Mouse (Mus musculus): ENCODE data around the gene Wfikkn1.

Wfikkn1 gene

GRCm38 (mm10) chr17:25880196-25880910 is at the start of gene Wfikkn1:
TSS of gene Wfikkn1 (minus strand) at chr17:25880858.
- DNase-seq (ENCODE audit: low spot score), result no peak

GRCm38 (mm10) chr17:25925348-25925747 is 44.7 kb upstream of the Wfikkn1 start:
- no peak for DNase-seq (ENCODE audit: low spot score)

GRCm38 (mm10) chr17:25922120-25922519 is 41.5 kb upstream of the Wfikkn1 start:
- DNase-seq (ENCODE audit: low spot score), result no peak

- DNase-seq (ENCODE audit: low spot score), result peak; percentile 100
These were observed 39.4 kb upstream of the Wfikkn1 start for GRCm38 (mm10) chr17:25919786-25920642.

- no peak for DNase-seq (ENCODE audit: low spot score)
These were observed 38.6 kb upstream of the Wfikkn1 start, which contains the start of gene Rab40c for GRCm38 (mm10) chr17:25919144-25919785. TSS of gene Rab40c (minus strand) at chr17:25919727.

GRCm38 (mm10) chr17:25918037-25918750 is 37.5 kb upstream of the Wfikkn1 start:
- DNase-seq (ENCODE audit: low spot score), result no peak

- DNase-seq (ENCODE audit: low spot score), result no peak
These were observed 36.4 kb upstream of the Wfikkn1 start for GRCm38 (mm10) chr17:25916931-25917647.

GRCm38 (mm10) chr17:25914295-25914694 is 33.6 kb upstream of the Wfikkn1 start:
- DNase-seq (ENCODE audit: low spot score), result no peak

- no peak for DNase-seq (ENCODE audit: low spot score)
These were observed 33.2 kb upstream of the Wfikkn1 start for GRCm38 (mm10) chr17:25913877-25914275.

- DNase-seq (ENCODE audit: low spot score), result peak; percentile 63
These were observed 32.7 kb upstream of the Wfikkn1 start for GRCm38 (mm10) chr17:25913186-25913876.

- no peak for DNase-seq (ENCODE audit: low spot score)
These were observed 31.2 kb upstream of the Wfikkn1 start for GRCm38 (mm10) chr17:25911816-25912215.

GRCm38 (mm10) chr17:25907640-25908039 is 27.0 kb upstream of the Wfikkn1 start:
- DNase-seq (ENCODE audit: low spot score), result no peak

GRCm38 (mm10) chr17:25903061-25903460 is 22.4 kb upstream of the Wfikkn1 start:
- no peak for DNase-seq (ENCODE audit: low spot score)

- no peak for DNase-seq (ENCODE audit: low spot score)
These were observed 19.5 kb upstream of the Wfikkn1 start for GRCm38 (mm10) chr17:25900193-25900592.

GRCm38 (mm10) chr17:25895891-25896290 is 15.2 kb upstream of the Wfikkn1 start:
- no peak for DNase-seq (ENCODE audit: low spot score)

- DNase-seq (ENCODE audit: low spot score), result no peak
These were observed 14.8 kb upstream of the Wfikkn1 start for GRCm38 (mm10) chr17:25895415-25895814.

- no peak for DNase-seq (ENCODE audit: low spot score)
These were observed 13.4 kb upstream of the Wfikkn1 start for GRCm38 (mm10) chr17:25893975-25894617.

GRCm38 (mm10) chr17:25888837-25889236 is 8.2 kb upstream of the Wfikkn1 start:
- DNase-seq (ENCODE audit: low spot score), result no peak

- DNase-seq (ENCODE audit: low spot score), result no peak
These were observed 6.8 kb upstream of the Wfikkn1 start for GRCm38 (mm10) chr17:25887467-25887866.

GRCm38 (mm10) chr17:25886806-25887205 is 6.1 kb upstream of the Wfikkn1 start:
- no peak for DNase-seq (ENCODE audit: low spot score)
